Mouse (Mus musculus) heart, postnatal 4 days (tissue): Measurements from ENCODE around the gene Pja2. TPM values are rescaled to one million over a fixed set of nuclear protein-coding genes. Genes with fewer than 3 reads are reported as not detected.
"Not testable (repeated sequence)": the region's sequence is repeated elsewhere in the genome, so short reads cannot be mapped to it uniquely, and the experiment has no call there.

ENCODE experiments used
- DNase-seq: peaks from one replicate; pipeline ENCODE4 v3.0.0; 2021
- total RNA-seq, 2 experiments: library from RNA; stranded (reverse); gene quantifications; 2 replicates each; pipeline ENCODE4 v1.2.3; 2021

The Pja2 gene
- 100 to 1,000 TPM; 141 to 149 TPM for total RNA-seq

DNA sequence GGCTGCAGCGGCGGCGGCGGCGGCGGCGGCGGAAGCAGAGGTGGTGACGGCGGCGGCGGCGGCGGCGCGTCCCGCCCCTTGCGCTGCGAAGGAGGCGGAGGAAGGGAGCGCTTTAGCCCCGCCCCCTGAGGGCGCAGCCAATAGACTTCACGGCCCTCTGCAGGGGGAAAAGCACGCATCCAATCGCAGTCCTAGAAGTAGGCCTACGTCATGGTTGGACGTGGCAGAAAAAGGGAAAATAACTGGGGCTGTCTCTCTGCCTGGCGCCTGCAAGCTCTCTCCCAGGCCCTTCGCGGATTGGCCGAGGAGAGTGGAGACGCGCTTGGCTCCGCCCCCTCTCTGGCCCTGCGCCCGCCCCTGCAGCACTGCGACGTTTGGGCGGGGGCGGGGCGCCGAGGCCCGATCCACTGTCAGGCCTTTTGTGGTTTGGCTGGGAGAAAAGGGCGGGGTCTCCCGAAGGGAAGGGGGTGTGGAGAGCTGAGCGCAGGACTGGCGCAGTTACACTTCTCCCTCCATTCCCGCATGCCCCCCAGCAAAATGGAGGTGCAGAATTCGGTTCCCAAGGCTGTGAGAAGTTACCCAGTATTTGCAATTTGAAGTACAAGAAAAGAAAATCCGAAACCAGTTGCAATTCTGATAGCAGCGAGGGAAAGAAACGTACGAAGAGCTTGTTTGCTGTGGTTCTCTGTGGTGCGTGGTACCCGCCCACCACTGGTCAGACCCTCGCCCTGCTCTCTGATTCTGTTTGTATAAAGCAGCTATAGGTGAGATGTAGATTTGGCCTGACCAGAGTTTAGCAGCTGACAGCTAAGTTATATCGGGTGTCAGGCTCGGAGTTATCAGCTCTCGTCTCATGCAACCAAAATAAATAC lies at the start of gene Pja2:
TSS of gene Pja2 (minus strand) at position 19 of the 872 bp plus-strand sequence.
- peak; percentile 100 for DNase-seq

DNA sequence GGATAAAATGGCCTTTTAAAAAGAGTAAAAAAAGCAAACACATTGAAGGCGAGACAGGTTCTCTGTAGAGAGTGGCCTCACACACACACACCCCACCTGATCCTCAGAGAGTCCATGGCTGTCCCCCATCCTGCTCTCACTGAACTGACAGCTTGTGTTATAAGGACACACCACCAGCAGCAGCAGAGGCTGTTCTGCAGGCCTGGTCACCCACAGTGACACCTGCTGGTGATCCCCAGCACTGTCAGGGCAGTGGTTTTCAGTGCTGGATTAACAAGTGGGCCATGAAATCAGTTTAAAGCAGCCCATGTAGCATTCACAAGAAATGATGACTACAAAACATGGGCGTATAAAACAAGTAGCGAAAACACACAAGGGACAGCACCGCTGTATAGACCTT lies 43.6 kb upstream of the Pja2 start:
- peak; percentile 86 for DNase-seq

DNA sequence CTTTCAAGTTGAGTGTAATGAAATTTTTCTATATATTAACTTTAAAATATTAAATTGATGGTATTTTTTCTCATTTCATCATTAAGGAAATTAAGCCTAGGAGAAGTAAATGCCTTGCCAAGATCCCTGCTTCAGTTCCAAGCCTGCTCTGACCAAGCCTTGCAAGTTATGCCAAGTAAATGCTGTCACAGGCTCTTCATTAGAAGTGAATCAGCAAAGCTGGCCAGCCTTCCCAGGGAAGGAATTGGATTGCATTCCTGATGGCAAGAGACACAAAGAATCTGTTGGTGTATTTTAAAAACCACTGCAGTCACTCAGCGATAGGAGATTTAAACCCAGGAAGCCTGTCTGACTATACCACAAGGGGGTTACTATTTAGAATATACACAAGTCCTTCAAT lies 32.0 kb upstream of the Pja2 start:
- peak; percentile 62 for DNase-seq

DNA sequence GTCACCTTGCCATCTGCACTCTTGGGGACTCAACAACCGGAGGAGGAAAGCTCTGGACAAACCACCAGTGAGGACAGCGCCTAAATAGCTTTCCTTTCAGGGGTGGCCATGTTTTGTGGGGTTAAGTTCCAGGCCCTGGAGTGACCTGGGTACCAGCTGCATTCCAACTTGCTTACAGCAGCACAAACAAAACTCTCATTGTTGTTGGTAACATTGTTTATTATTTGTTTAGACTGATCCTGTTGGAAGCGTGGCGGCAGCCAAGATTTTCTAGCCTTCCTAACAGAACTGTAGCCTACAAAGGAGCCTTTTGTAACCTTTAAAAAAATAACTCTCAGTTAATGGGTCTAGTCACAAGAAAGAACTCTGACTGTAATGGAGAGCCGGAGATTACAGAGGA lies 30.9 kb upstream of the Pja2 start:
- no peak for DNase-seq

DNA sequence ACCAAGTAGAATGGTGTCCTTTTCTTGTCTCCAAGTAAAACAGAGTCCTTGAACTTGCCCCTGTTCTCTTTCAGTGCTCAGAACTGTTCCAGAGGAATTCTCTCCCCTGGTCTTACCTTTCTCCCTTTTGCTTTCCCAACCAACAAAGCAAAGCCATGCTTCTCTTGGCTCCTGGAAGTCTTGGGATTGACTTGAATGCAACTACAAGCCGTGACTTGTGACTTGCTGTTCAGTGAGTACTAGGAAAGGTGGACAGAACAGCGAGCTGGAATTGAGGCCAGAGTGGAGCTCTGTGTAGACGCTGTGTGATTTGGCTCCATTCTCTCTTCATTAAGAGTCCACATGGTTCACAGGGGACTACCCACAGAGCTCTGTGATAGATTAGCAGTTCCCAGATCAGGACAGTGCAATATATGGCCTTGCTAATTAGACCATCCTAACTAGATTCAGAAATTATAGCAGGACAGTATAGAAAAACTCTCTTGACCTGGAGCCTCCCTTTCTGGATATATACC lies 30.3 kb upstream of the Pja2 start:
- no peak for DNase-seq

DNA sequence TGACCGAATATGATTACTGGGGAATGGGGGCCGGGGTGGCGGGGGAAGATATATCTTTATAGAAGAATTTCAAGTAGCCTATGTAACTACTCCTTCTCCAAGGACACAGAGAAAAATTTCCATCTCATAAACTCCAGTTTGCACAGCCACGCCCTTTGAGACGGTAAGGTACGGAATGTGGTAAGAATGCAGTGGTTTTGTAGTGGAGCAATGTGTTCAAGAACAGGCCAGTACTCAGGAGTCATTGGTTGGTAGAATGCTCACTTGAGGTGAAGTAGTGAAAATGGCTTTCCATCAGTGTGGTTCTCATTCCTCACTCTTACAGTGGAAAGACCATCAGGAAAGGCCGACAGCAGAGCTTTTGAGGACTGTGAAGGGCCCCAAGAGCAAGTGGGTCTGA lies 22.2 kb upstream of the Pja2 start:
- DNase-seq: no peak

DNA sequence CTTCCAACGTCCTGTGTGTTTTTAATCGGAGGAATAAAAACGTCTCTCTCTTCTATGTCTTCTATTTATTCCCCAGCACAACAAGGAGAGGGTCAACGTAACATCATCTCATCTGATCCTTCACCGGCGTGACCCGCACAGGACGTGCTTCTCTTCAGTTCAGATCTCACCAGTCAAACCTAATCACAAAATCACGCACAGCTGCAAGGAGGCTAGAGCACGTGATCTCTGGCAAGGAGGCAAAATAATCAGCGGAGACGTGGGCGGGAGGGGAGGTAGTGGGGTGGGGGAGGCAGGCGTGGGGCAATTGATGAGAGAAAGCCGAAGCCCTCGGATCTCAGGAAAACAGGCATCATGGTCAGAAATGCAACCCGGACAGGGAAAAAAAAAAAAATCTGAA lies 14.4 kb upstream of the Pja2 start:
- DNase-seq: peak; percentile 28

DNA sequence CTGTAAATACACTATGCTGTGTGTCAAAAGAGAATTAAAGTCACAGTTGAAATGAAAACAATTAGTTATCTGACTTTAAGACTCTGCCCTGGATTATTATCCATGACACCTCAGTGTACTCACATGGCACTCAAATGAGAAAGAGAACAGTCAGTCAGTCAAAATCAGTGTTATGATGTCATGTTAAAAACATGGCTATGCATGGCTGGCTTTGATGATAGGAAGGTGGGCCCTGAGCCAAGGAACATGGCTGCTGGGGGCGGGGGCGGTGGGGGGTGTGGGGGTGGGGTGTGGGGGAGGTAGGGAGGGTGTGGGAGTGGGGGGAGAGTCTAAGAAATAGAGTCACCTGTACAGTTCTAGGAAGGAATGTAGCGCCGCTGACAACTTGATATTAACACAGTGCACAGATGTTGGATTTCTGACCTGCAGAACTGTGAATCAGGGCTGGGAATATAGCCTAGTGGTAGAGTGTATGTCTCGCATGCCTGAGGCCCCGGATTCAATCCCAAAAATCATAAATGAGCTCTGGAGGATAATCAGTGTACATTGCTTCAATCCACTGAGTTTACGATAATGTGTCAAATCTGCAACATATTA lies 13.0 kb upstream of the Pja2 start:
- DNase-seq: peak; percentile 62

DNA sequence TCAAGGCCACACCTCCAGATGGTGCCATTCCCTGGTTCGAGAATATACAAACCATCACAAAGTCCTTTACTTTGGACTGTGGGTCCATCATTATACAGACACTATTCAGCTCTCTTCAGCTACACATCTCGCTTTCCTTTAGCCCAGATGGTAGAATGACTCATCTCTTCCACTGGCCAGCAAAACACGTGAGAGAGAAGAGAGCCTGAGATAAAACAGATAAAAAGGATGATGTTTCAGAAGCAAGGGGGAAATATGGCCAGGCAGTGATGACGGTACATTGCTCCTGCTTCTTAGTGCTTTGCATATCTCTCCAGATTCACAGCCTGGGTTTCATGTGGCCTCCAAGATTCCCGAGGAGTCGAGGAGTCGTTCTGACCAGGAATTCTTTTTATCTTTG lies 10.0 kb upstream of the Pja2 start:
- peak; percentile 8 for DNase-seq

DNA sequence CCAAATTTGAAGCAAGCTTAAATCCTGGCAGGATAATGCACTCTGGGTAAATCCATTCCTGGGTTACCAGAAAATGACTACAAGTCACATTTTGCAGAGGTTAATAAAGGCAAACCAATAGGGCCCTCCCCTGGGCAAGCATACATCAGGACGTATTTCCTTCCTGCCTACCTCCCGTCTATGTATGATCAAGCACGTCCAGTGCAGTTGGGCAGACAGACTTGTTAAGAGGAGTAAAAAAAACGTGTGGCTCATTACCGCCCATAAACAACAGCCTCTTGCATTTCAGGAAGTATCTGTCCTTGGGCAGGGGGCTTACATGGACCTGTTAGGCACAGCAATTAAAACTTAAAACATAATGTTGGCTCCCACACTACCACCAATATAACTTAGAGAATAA lies 8.0 kb upstream of the Pja2 start:
- DNase-seq: no peak

DNA sequence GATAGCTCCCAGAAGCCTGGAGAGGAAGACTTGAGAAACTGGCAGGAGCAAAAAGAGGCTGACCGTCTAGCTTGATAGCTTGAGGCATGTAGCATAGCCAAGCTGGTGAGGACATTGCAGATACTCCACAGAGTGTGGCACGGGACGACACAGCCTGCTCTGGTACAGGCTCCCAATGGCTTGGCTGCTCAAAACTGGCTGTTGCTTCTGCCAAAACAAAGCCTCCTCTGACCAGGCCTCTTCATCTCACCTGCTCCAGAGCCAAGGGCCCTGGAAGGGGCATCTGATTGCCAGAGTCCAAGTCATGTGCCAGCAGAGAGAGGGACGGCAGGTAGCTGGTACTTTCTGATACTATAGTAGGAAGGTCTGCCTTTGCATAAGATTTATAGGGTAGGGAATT lies 5.5 kb upstream of the Pja2 start:
- DNase-seq: peak; percentile 21

DNA sequence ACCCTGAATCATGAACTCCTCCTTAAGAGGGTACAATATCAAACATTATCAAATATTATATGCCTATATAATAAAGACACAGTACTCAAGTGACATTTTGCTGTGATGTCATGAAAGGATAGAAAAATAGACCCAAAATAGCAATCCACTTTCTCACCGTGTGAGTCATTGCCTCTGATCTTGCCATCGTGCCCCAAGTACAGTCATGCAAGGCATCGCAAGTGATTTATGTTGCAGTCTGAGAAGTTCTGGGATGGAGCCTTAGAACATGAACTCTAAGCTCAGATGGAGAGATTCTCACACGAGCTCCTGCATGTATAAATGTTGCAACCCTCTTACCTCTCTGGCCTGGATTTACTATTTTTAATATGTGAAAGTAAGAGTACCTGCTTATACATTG lies 2.2 kb upstream of the Pja2 start:
- no peak for DNase-seq

DNA sequence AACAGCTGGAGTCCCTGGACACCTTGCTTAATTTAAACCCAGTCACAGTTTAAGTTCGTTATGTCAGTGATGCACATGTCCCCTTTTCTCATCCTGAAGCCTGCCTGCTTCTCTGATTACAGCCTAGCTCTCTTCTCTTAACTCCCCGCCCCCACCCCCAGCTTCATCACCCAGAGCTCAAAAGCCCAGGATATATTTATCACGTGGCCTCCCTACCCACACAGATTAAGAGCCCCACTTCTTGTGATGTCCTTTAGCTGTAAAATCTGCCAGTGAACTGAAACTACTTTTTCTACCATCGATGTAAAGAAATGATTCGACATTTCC lies 1.0 kb upstream of the Pja2 start:
- no peak for DNase-seq

DNA sequence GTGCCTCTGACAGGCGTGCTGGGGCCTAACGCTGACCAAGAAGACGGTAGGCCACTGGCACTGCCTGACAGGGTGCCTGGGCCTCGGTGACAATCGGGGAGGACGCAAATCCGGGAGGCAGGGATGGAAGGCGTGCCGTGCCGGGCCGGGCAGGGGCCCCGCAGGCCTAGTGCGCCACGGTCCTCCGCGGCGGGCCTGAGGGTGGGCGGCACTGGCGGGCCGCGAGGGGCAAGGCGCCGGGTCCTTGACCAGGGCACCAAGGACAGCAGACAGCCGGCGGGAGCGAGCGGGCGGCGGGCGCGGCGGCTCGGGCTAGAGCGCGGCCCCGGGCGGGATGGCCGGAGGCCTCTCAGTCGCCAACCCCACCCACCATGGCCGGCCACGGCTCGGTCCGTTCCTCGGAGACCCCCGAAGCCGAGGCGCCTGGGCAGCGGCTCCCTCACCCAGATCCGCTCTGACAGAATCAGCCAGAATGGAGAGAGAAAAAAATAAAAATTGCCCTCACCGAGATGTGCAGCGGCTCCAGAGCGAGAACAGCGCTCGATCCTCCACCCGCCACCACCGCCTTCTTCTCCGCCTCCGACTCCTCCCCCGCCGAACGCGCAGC lies 322 bp downstream of the Pja2 start:
- DNase-seq: no peak

DNA sequence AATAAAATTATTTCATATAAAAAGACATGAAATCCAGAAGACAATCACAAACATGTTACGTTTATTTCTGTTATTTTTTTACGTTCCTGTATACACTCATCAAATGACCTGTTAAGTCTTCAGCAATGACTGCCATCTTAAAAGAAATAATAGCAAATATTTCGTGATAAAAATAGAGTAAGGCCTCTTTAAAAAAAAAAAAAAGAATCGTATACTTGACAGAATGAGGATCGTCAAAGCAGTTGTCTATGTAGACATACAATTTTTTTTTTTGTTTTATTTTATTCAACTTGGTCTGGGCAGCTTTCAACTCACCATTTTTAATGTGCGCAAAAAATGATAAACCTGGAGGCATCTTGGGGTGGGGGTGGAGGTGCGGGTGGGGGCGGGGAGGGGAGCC lies 831 bp downstream of the Pja2 start:
- DNase-seq: no peak

DNA sequence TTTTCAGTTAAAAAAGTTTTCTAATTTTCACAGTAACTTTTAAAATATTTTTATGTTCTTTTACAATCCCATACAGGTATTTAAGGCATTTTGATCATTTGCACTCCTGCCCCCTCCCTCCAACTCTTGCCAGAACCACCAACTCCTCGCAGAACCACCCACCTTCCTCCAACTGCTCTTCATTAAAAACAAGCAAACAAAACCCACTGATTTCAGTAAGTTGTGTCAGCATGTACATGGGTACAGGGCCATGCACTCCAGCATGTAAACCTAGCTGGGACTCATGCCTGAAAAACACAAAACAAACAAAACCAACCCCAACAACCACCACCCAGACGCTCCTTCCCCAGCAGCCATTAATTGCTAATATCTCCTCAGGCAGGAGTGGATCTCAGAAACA lies 7.2 kb downstream of the Pja2 start:
- no peak for DNase-seq

DNA sequence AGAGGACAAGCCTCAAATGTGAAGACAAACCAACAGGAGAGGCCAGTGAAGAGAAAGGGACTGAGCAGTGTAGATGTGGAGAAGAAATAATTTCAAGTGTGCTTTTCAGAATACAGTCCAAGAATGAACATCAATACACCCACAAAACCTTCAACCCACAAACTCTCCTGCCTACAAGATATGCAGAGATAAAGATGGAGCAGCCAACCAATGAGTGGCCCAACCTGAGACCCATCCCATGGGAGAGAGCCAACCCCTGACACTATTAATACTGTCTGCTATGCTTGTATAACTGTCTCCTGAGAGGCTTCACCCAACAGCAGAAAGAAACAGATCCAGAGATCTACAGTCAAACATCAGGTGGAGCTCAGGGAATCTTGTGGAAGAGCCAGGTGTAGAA lies 16.3 kb downstream of the Pja2 start:
- DNase-seq: no peak

DNA sequence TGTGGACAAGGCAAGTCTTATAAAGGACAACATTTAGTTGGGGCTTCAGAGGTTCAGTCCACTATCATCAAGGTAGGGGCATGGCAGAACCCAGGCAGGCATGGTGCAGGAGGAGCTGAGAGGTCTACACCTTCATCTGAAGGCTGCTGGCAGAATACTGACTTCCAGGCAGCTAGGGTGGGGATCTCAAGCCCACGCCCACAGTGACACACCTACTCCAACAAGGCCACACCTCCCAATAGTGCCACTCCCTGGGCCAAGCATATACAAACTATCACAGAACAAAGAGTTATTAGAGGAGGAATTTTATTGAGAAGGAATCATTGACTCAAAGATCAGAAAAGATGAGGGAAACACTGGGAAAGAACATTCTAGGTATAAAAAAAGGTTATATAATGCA lies 17.2 kb downstream of the Pja2 start:
- not testable (repeated sequence) for DNase-seq

DNA sequence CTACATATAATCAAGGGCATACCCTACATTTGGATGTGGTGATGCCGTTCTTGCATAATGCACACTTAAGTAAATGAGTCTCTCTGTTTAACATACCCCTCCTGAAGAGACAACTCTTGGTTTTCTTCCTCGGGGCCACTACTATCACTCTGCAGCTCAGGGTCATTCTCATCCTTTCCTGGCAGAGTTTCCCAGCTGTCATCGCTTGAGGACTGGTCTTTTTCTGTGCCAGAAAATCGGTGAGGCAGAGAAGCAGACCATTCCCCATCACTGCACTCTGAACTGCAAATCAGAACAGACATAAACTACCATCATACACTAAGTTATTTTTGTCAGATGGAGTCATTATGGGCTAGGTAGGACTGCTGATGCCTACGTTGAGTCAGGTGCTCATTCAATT lies 34.1 kb downstream of the Pja2 start:
- DNase-seq: no peak

DNA sequence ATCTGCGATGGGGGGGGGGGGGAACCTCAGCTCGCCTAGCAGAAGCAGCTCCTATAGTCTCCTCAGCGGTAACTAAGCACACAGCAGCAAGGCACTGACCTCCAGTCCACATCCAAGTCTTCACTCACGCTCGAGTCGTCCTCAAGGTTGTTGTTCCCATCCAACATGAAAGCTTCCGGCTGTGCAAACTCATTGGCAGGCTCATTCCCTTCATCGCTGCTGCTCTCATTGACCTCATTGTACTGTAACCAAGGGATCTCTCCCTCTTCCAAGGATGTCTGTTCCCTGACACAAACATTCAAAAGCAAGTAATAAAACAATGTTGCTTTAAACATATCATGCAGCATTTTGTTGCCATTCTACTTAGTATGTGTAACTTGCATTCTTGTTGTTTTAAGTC lies 39.0 kb downstream of the Pja2 start:
- no peak for DNase-seq

DNA sequence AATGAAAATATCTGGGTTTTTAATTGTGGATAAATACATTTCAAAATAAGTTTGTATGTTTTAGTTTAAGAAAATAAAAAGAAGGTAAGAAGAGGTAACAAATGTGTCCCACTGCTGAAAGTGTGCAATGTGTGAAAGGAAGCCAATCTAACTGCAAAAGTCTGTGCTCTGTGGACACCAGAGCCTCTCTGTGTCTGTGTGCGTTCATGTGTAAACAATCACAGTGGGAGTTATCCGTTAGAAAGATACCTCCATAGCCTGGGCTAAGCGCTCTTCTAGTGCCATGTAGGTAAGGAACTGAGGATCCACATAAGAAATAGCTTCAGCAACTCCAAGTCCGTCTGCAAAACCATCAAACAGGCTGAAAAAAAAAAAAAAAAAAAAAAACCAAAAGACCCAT lies 42.0 kb downstream of the Pja2 start:
- DNase-seq: no peak

DNA sequence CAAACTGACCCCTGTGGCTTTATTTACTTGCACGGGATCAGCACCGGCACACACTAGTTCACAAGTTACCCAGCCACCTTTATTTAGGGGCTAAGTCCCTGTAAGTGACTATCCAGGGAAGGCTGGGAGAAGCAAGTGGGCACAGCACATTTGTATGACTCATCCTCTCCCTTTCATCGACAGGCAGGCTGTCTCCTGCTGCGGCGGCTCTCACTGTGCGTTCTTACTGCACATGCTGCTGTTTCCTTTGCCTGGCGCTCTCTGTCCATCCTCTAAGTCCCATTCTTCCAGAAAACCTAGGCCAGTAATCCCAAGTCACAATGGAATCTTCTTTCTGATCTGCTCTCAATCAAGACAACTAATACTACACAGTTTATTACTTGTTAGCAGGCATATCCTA lies 43.7 kb downstream of the Pja2 start:
- DNase-seq: no peak

DNA sequence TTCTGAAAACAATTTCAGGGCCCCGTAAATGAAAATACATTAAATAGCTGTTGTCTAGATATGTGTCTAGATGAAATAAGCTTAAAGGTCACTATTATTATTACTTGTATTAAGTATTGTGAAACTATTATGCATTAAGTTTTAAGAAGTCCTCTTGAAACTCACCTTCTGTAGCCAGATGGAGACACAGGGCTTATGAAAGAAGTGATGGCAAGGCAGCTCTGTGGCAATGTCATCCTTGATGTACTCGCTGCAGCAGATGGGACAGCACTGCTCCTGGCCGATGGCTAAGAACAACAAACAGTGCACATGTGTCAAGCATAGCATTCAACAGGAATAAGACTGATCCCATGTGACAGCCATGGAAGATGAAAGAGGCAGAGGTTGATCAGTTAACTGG lies 44.9 kb downstream of the Pja2 start:
- DNase-seq: no peak

DNA sequence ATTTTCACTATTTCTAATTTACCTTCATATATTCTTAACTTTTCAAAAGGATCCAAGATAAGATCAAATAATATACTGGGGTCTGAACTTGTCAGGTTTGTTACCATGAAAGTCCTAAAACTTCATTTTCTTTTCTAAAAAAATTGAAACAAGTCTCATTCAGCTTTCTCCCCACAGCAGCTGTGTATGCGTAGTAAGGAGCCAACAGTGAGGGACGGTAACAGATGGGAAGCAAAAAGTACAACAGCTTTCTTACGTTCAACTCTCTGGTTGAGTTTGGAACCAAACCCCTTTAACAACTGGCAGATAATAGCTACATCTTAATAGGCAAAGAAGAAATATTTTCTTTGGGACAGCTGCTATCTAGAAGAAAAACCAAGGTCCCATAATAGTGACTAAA lies 50.3 kb downstream of the Pja2 start:
- not testable (repeated sequence) for DNase-seq
